Mouse (Mus musculus): ENCODE measurements at regions not wholly inside any gene's neighbourhood (a gene's known extent, or its start where the extent isn't known, plus 50 kb on each side); places are given as distances from the start of the nearest gene placed in this dataset.

GRCm38 (mm10) chr3:149326664-149327063, 336.3 kb upstream of the Adgrl2 start:
- TF ChIP-seq E2F4 (IDR thresholded peaks at IDR 0.05; ENCODE audit: insufficient replicate concordance, low read depth, low read length), result peak; percentile 83; the same call in 1 of the 2 replicates
- TF ChIP-seq RAD21 (IDR thresholded peaks at IDR 0.05; ENCODE audit: low read depth, low read length), result peak; percentile 5
- no peak for TF ChIP-seq USF2 (conservative IDR thresholded peaks at IDR 0.05; ENCODE audit: low read depth, low read length)
- TF ChIP-seq USF1 (IDR thresholded peaks at IDR 0.05; ENCODE audit: low read depth, low read length), result no peak
- no peak for TF ChIP-seq CTCF (conservative IDR thresholded peaks at IDR 0.05 in 1 of 2, IDR thresholded peaks at IDR 0.05 in 1 of 2; ENCODE audit: low read depth in 2 of 2, low read length in 2 of 2)
- no peak for TF ChIP-seq ZC3H11A (IDR thresholded peaks at IDR 0.05; ENCODE audit: low read depth, low read length)
- peak; percentile 69 for TF ChIP-seq HCFC1 (IDR thresholded peaks at IDR 0.05; ENCODE audit: low read depth, low read length)
- no peak for TF ChIP-seq JUN (IDR thresholded peaks at IDR 0.05; ENCODE audit: insufficient read depth, low read depth, low read length)
- peak; percentile 71; the same call in 1 of the 2 replicates for TF ChIP-seq NELFE (IDR thresholded peaks at IDR 0.05; ENCODE audit: low read depth, low read length)
- TF ChIP-seq POLR2AphosphoS2 (IDR thresholded peaks at IDR 0.05; ENCODE audit: low read depth, low read length), result peak; percentile 65; the same call in 1 of the 2 replicates
- no peak for TF ChIP-seq CHD1 (IDR thresholded peaks at IDR 0.05; ENCODE audit: low read depth, low read length)
- TF ChIP-seq BHLHE40 (IDR thresholded peaks at IDR 0.05; ENCODE audit: low read depth, low read length), result peak; percentile 62; the same call in 1 of the 2 replicates
- TF ChIP-seq NRF1 (IDR thresholded peaks at IDR 0.05; ENCODE audit: low read depth, low read length), result no peak
- TF ChIP-seq TBP (conservative IDR thresholded peaks at IDR 0.05; ENCODE audit: low read depth, low read length), result peak; percentile 61; the same call in 1 of the 2 replicates
- peak; percentile 54 for TF ChIP-seq JUND (conservative IDR thresholded peaks at IDR 0.05; ENCODE audit: low read depth, low read length)
- TF ChIP-seq SIN3A (IDR thresholded peaks at IDR 0.05; ENCODE audit: low read length), result peak; percentile 77
- TF ChIP-seq ZNF384 (IDR thresholded peaks at IDR 0.05; ENCODE audit: low read depth, low read length), result peak; percentile 42
- peak; percentile 89 for TF ChIP-seq EP300 (IDR thresholded peaks at IDR 0.05; ENCODE audit: low read length)
- no peak for TF ChIP-seq PAX5 (IDR thresholded peaks at IDR 0.05; ENCODE audit: low read length)
- peak; percentile 92 for TF ChIP-seq ETS1 (conservative IDR thresholded peaks at IDR 0.05; ENCODE audit: low read depth, low read length)
- peak; percentile 91 for TF ChIP-seq ELF1 (IDR thresholded peaks at IDR 0.05; ENCODE audit: low read depth, low read length)
- no peak for TF ChIP-seq ZKSCAN1 (IDR thresholded peaks at IDR 0.05; ENCODE audit: borderline replicate concordance, low read depth, low read length)
- TF ChIP-seq GABPA (IDR thresholded peaks at IDR 0.05; ENCODE audit: insufficient replicate concordance, low read depth, low read length), result no peak
- 0 out of 2 replicates have a peak, but pooled peaks have one; percentile 51 for TF ChIP-seq ZMIZ1 (IDR thresholded peaks at IDR 0.05; ENCODE audit: low read depth, low read length)
- peak; percentile 93 for TF ChIP-seq TCF12 (IDR thresholded peaks at IDR 0.05; ENCODE audit: low read depth, low read length)
- no peak; the same call in 1 of the 2 replicates for TF ChIP-seq MXI1 (IDR thresholded peaks at IDR 0.05; ENCODE audit: low read depth, low read length)
- no peak for TF ChIP-seq KAT2A (IDR thresholded peaks at IDR 0.05; ENCODE audit: insufficient replicate concordance, low read length)
- TF ChIP-seq MAX (IDR thresholded peaks at IDR 0.05; ENCODE audit: low read length), result peak; percentile 76
- TF ChIP-seq IRF4 (IDR thresholded peaks at IDR 0.05; ENCODE audit: low read depth, low read length), result peak; percentile 72
- TF ChIP-seq CHD2 (IDR thresholded peaks at IDR 0.05; ENCODE audit: low read length), result peak; percentile 94
- peak; percentile 87 for TF ChIP-seq MYC (IDR thresholded peaks at IDR 0.05; ENCODE audit: low read depth, low read length)
- peak; percentile 82 for TF ChIP-seq MAZ (IDR thresholded peaks at IDR 0.05; ENCODE audit: low read depth, low read length)
- no peak for TF ChIP-seq MAFK (IDR thresholded peaks at IDR 0.05; ENCODE audit: insufficient replicate concordance, low read length)
- TF ChIP-seq UBTF (IDR thresholded peaks at IDR 0.05; ENCODE audit: low read depth, low read length), result no peak
- TF ChIP-seq MEF2A (IDR thresholded peaks at IDR 0.05; ENCODE audit: borderline replicate concordance, low read depth, low read length), result peak; percentile 84; the same call in 1 of the 2 replicates
- TF ChIP-seq RCOR1 (conservative IDR thresholded peaks at IDR 0.05; ENCODE audit: low read depth, low read length), result 0 out of 2 replicates have a peak, but pooled peaks have one; percentile 69
- 0 out of 2 replicates have a peak, but pooled peaks have one; percentile 12 for TF ChIP-seq SMC3 (IDR thresholded peaks at IDR 0.05; ENCODE audit: low read depth, low read length)
- peak; percentile 72 for TF ChIP-seq POLR2A (IDR thresholded peaks at IDR 0.05; ENCODE audit: low read depth, low read length)
- peak; percentile 98 for DNase-seq (ENCODE audit: extremely low read depth)

More at GRCm38 (mm10) chr3:149326664-149327063, 336.3 kb upstream of the Adgrl2 start:
- no peaks in the 10 kb centered on the region for H3K79me2 ChIP-seq (replicated peaks; ENCODE audit: control insufficient read depth, extremely low read depth, insufficient read depth, poor library complexity, severe bottlenecking)
- H3K36me3 ChIP-seq (replicated peaks in 1 of 2; ENCODE audit: control insufficient read depth in 1 of 2, insufficient read depth in 1 of 2, low read length in 1 of 2), result no peaks in the 10 kb centered on the region
- peak overlapping the region; percentile 45; the same call in 1 of the 2 replicates for H3K27ac ChIP-seq (ENCODE audit: insufficient read depth, low read depth)
- no peaks in the 10 kb centered on the region for H3K27me3 ChIP-seq (replicated peaks)
- peak overlapping the region; percentile 29; the same call in 1 of the 2 replicates for H3K4me2 ChIP-seq (ENCODE audit: insufficient read depth, low read depth, poor library complexity, severe bottlenecking)
- no peak overlapping the region for H3K4me3 ChIP-seq (replicated peaks in 1 of 3; ENCODE audit: low read depth in 2 of 3, low read length in 2 of 3, poor library complexity in 1 of 3)
- in situ Hi-C loops (cut with MboI; ENCODE audit: low pct_ligation_motif_present, low pct_unique_long_range_greater_than_20kb, low sequenced_read_pairs) (loop anchor here (5.0 kb wide), 1 partner anchor 61 kb away; no protein-coding TSS in a partner anchor), dilution Hi-C loops (cut with MboI; ENCODE audit: extremely low pct_ligation_motif_present, extremely low pct_unique_long_range_greater_than_20kb, low sequenced_read_pairs) (no loop called here)
- H3K9me3 ChIP-seq (replicated peaks; ENCODE audit: low read length), result peaks cover 2% of the 10 kb centered on the region
- H3K9ac ChIP-seq (ENCODE audit: insufficient read depth, low read depth), result peak overlapping the region; percentile 41
- peaks cover 8 to 46% of the 10 kb centered on the region in 2 experiments for H3K4me1 ChIP-seq (ENCODE audit: control insufficient read depth in 1 of 2, insufficient read depth in 2 of 2)
